Mouse (Mus musculus) neural tube, embryonic 11.5 days (tissue): ENCODE measurements around the gene Wasf1. TPM values are rescaled to one million over a fixed set of nuclear protein-coding genes. Genes with fewer than 3 reads are reported as not detected.

Experiments
- ATAC-seq: fragments of 200-750 bp; cut with Nextera tagmentation; 2 replicates; pipeline ENCODE4 v1.8.0; 2017; ENCODE audit warnings: moderate number of reproducible peaks, mild to moderate bottlenecking, moderate TSS enrichment, moderate library complexity; ENCODE audit not compliant: insufficient read depth, low FRiP score, low TSS enrichment
- DNase-seq: peaks from one replicate; pipeline ENCODE4 v3.0.0-alpha.2; 2015; ENCODE audit warnings: low spot score
- H3K27ac ChIP-seq: fragments of 300-500 bp; sonication (generic); 2 replicates; pipeline ENCODE4 v1.5.1; 2014; ENCODE audit warnings: low read depth, mild to moderate bottlenecking, low read length
- H3K27me3 ChIP-seq: fragments of 300-500 bp; sonication (generic); 2 replicates; pipeline ENCODE4 v1.6.1; 2014; ENCODE audit warnings: mild to moderate bottlenecking, low read length, mixed read lengths; ENCODE audit not compliant: control insufficient read depth, insufficient read depth
- H3K36me3 ChIP-seq: fragments of 300-500 bp; sonication (generic); 2 replicates; pipeline ENCODE4 v1.6.1; 2014; ENCODE audit warnings: mild to moderate bottlenecking, low read length, moderate library complexity, mixed read lengths; ENCODE audit not compliant: control insufficient read depth, insufficient read depth
- H3K4me1 ChIP-seq: fragments of 300-500 bp; sonication (generic); 2 replicates; pipeline ENCODE4 v1.6.1; 2014; ENCODE audit warnings: low read length, mixed read lengths; ENCODE audit not compliant: control insufficient read depth, insufficient read depth
- H3K4me2 ChIP-seq: fragments of 300-500 bp; sonication (generic); 2 replicates; pipeline ENCODE4 v1.6.1; 2014; ENCODE audit warnings: low read depth, mild to moderate bottlenecking, moderate library complexity
- H3K4me3 ChIP-seq: fragments of 300-500 bp; sonication (generic); 2 replicates; pipeline ENCODE4 v1.5.1; 2014; ENCODE audit warnings: low read depth, low read length
- H3K9ac ChIP-seq: fragments of 300-500 bp; sonication (generic); 2 replicates; pipeline ENCODE4 v1.6.1; 2014; ENCODE audit warnings: mild to moderate bottlenecking, low read length
- H3K9me3 ChIP-seq: fragments of 300-500 bp; sonication (generic); 2 replicates; pipeline ENCODE4 v1.6.1; 2016; ENCODE audit warnings: low read length; ENCODE audit not compliant: control insufficient read depth
- WGBS: fragments of 180-500 bp; shearing (Covaris S2); extraction: QIAGEN DNeasy Blood & Tissue Kit; methylation state at CpG from one replicate; pipeline ENCODE4 v1.1.7; 2014; 5-methylcytosine and 5-hydroxymethylcytosine counted together
- polyA plus RNA-seq: library from polyadenylated mRNA; unstranded; fragments of >200 nt; fragmentation: Nextera tagmentation; extraction: Ambion mirVana; gene quantifications from 2 replicates; pipeline ENCODE4 v1.2.1, GENCODE M21; 2014

Gene Wasf1
- polyA plus RNA-seq, 1 experiment from 2014 or later: 60.9 TPM

GRCm38 (mm10) chr10:40942688-40943087 lies 59.4 kb downstream of the Wasf1 start:
- Histone ChIP-seq H3K4me1 (no peaks in the 10 kb centered on the region; the same call in 1 of the 2 replicates), H3K36me3 (no peaks in the 10 kb centered on the region; the same call in 1 of the 2 replicates), H3K4me2 (no peak overlapping the region), H3K9me3 (no peaks in the 10 kb centered on the region), H3K4me3 (no peak overlapping the region), H3K27me3 (no peaks in the 10 kb centered on the region), H3K9ac (no peak overlapping the region), H3K27ac (no peak overlapping the region)
- no peak for ATAC-seq
- 65% methylated on average over 4 of the region's 4 CpGs for WGBS
- no peak for DNase-seq

GRCm38 (mm10) chr10:40950176-40950575 lies 66.9 kb downstream of the Wasf1 start:
- no peak overlapping the region for H3K4me2 ChIP-seq
- no peak for ATAC-seq
- WGBS: 78% methylated on average over 3 of the region's 3 CpGs

GRCm38 (mm10) chr10:40956206-40956605 lies 72.9 kb downstream of the Wasf1 start:
- H3K9me3 ChIP-seq: no peaks in the 10 kb centered on the region
- 92% methylated on average over 5 of the region's 5 CpGs for WGBS
- H3K4me2 ChIP-seq: no peak overlapping the region

More at GRCm38 (mm10) chr10:40950176-40950575, 66.9 kb downstream of the Wasf1 start:
- no peaks in the 10 kb centered on the region for H3K36me3 ChIP-seq
- no peaks in the 10 kb centered on the region for H3K9me3 ChIP-seq
- no peaks in the 10 kb centered on the region for H3K4me1 ChIP-seq
- no peaks in the 10 kb centered on the region for H3K27me3 ChIP-seq
- no peak overlapping the region for H3K4me3 ChIP-seq
- no peak for DNase-seq
- no peak overlapping the region for H3K27ac ChIP-seq
- no peak overlapping the region for H3K9ac ChIP-seq

GRCm38 (mm10) chr10:40961365-40961764 lies 78.1 kb downstream of the Wasf1 start:
- DNase-seq (no peak), ATAC-seq (no peak)
- Histone ChIP-seq H3K27me3 (no peaks in the 10 kb centered on the region), H3K4me3 (no peak overlapping the region), H3K27ac (no peak overlapping the region), H3K36me3 (no peaks in the 10 kb centered on the region), H3K4me1 (no peaks in the 10 kb centered on the region), H3K9ac (no peak overlapping the region), H3K4me2 (no peak overlapping the region), H3K9me3 (no peaks in the 10 kb centered on the region)
- 50% methylated on average over 6 of the region's 6 CpGs for WGBS

More at GRCm38 (mm10) chr10:40956206-40956605, 72.9 kb downstream of the Wasf1 start:
- Histone ChIP-seq H3K36me3 (no peaks in the 10 kb centered on the region), H3K27me3 (no peaks in the 10 kb centered on the region), H3K4me1 (no peaks in the 10 kb centered on the region), H3K4me3 (no peak overlapping the region), H3K27ac (no peak overlapping the region), H3K9ac (no peak overlapping the region)
- DNase-seq (no peak), ATAC-seq (no peak)

GRCm38 (mm10) chr10:40962008-40962407 lies 78.7 kb downstream of the Wasf1 start:
- Histone ChIP-seq H3K36me3 (no peaks in the 10 kb centered on the region), H3K27ac (no peak overlapping the region), H3K9ac (no peak overlapping the region), H3K4me3 (no peak overlapping the region), H3K4me2 (no peak overlapping the region), H3K9me3 (no peaks in the 10 kb centered on the region), H3K4me1 (no peaks in the 10 kb centered on the region), H3K27me3 (no peaks in the 10 kb centered on the region)
- DNase-seq (no peak), ATAC-seq (no peak)
- WGBS: 94% methylated on average over 4 of the region's 4 CpGs

GRCm38 (mm10) chr10:40964546-40964945 lies 81.3 kb downstream of the Wasf1 start:
- ATAC-seq (no peak), DNase-seq (no peak)
- Histone ChIP-seq H3K27me3 (no peaks in the 10 kb centered on the region), H3K4me2 (no peak overlapping the region), H3K4me3 (no peak overlapping the region), H3K4me1 (no peaks in the 10 kb centered on the region), H3K9ac (no peak overlapping the region), H3K27ac (no peak overlapping the region), H3K36me3 (no peaks in the 10 kb centered on the region), H3K9me3 (no peaks in the 10 kb centered on the region)
- WGBS: 55% methylated on average over 4 of the region's 4 CpGs

- Histone ChIP-seq H3K27me3 (no peaks in the 10 kb centered on the region), H3K4me3 (no peak overlapping the region), H3K36me3 (no peaks in the 10 kb centered on the region), H3K9ac (no peak overlapping the region), H3K4me1 (no peaks in the 10 kb centered on the region), H3K4me2 (no peak overlapping the region), H3K9me3 (no peaks in the 10 kb centered on the region), H3K27ac (no peak overlapping the region)
- WGBS: 74% methylated on average over 8 of the region's 8 CpGs
- ATAC-seq (no peak), DNase-seq (no peak)
Observed at GRCm38 (mm10) chr10:40968551-40968950, 85.3 kb downstream of the Wasf1 start.

- H3K36me3 ChIP-seq: no peaks in the 10 kb centered on the region
- ATAC-seq: peak; percentile 71; the same call in 1 of the 2 replicates
- H3K4me2 ChIP-seq: peak overlapping the region; percentile 38
- H3K9me3 ChIP-seq: no peaks in the 10 kb centered on the region
- H3K27me3 ChIP-seq: no peaks in the 10 kb centered on the region
- H3K4me1 ChIP-seq: no peaks in the 10 kb centered on the region
- WGBS: 9% methylated on average over 16 of the region's 16 CpGs
- H3K27ac ChIP-seq: no peak overlapping the region
- H3K9ac ChIP-seq: peak overlapping the region; percentile 7; the same call in 1 of the 2 replicates
- peak; percentile 73 for DNase-seq
- H3K4me3 ChIP-seq: no peak overlapping the region
Observed at GRCm38 (mm10) chr10:40969372-40970033, 86.2 kb downstream of the Wasf1 start.

GRCm38 (mm10) chr10:40970601-40971245 lies 87.4 kb downstream of the Wasf1 start:
- Histone ChIP-seq H3K4me2 (no peak overlapping the region), H3K27me3 (no peaks in the 10 kb centered on the region), H3K9me3 (no peaks in the 10 kb centered on the region), H3K9ac (no peak overlapping the region), H3K4me3 (no peak overlapping the region), H3K36me3 (no peaks in the 10 kb centered on the region), H3K27ac (no peak overlapping the region), H3K4me1 (no peaks in the 10 kb centered on the region)
- DNase-seq: no peak
- WGBS: 88% methylated on average over 12 of the region's 12 CpGs
- no peak for ATAC-seq
